Mouse (Mus musculus) midbrain, embryonic 10.5 days (tissue): ENCODE results near the gene Arid1b. TPM values are rescaled to one million over a fixed set of nuclear protein-coding genes. Genes with fewer than 3 reads are reported as not detected.

Experiments
- DNase-seq: peaks from one replicate; pipeline ENCODE4 v3.0.0-alpha.2; 2017; ENCODE audit warnings: low spot score
- H3K27ac ChIP-seq: fragments of 300-500 bp; sonication (generic); replicated peaks from 2 replicates; pipeline ENCODE4 v1.5.1; 2016; ENCODE audit warnings: mild to moderate bottlenecking
- H3K27me3 ChIP-seq: fragments of 300-500 bp; sonication (generic); 2 replicates; pipeline ENCODE4 v1.6.1; 2016; ENCODE audit warnings: low read depth, mild to moderate bottlenecking; ENCODE audit not compliant: poor library complexity, severe bottlenecking
- H3K36me3 ChIP-seq: fragments of 300-500 bp; sonication (generic); 2 replicates; pipeline ENCODE4 v1.6.1; 2016; ENCODE audit warnings: mild to moderate bottlenecking, moderate library complexity
- H3K4me1 ChIP-seq: fragments of 300-500 bp; sonication (generic); 2 replicates; pipeline ENCODE4 v1.6.1; 2016
- H3K4me3 ChIP-seq: fragments of 300-500 bp; sonication (generic); 2 replicates; pipeline ENCODE4 v1.5.1; 2016; ENCODE audit warnings: mild to moderate bottlenecking, moderate library complexity
- H3K9me3 ChIP-seq: fragments of 300-500 bp; sonication (generic); replicated peaks from 2 replicates; pipeline ENCODE4 v1.6.1; 2016; ENCODE audit warnings: mild to moderate bottlenecking
- WGBS: fragments of 180-500 bp; shearing (Covaris S2); methylation state at CpG from one replicate; pipeline ENCODE4 v1.1.7; 2016; 5-methylcytosine and 5-hydroxymethylcytosine counted together
- polyA plus RNA-seq: library from polyadenylated mRNA; unstranded; fragments of >200 nt; fragmentation: Nextera tagmentation; extraction: Ambion mirVana; gene quantifications from 2 replicates; pipeline ENCODE4 v1.2.1, GENCODE M21; 2016

Arid1b gene
- polyA plus RNA-seq, 1 experiment from 2014 or later: 8.9 TPM

DNA sequence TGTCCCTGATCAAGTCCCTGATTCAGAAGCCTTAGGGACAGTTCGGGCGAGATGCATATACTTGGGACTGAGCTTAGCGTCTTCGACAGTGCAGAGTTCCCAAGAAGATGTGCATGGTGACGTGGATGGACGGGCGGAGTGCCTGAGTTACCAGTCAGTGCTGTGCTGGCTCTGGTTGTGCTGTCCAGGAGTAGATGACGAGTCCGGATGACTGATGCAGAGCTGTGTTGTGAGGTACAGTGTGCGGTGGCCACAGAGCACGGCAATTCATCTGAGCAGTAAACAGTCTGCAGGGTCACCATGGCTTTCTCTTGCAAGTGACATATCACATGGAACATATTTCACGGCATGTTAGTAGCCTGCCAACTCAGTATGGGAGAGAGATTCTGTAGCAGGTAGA, 176.2 kb downstream of the Arid1b start:
- no peaks in the 10 kb centered on the region for H3K36me3 ChIP-seq
- peaks cover 34% of the 10 kb centered on the region for H3K4me1 ChIP-seq
- no peak overlapping the region for H3K27ac ChIP-seq
- H3K9me3 ChIP-seq: no peaks in the 10 kb centered on the region
- WGBS: 92% methylated on average over 12 of the region's 12 CpGs
- H3K4me3 ChIP-seq: no peak overlapping the region
- H3K27me3 ChIP-seq: no peaks in the 10 kb centered on the region
- DNase-seq: no peak

GRCm38 (mm10) chr17:5171467-5171866, 177.3 kb downstream of the Arid1b start:
- Histone ChIP-seq H3K27me3 (no peaks in the 10 kb centered on the region), H3K4me3 (no peak overlapping the region), H3K27ac (no peak overlapping the region), H3K36me3 (no peaks in the 10 kb centered on the region), H3K4me1 (peaks cover 39% of the 10 kb centered on the region), H3K9me3 (no peaks in the 10 kb centered on the region)
- WGBS: 94% methylated on average over 5 of the region's 5 CpGs
- DNase-seq: no peak

DNA sequence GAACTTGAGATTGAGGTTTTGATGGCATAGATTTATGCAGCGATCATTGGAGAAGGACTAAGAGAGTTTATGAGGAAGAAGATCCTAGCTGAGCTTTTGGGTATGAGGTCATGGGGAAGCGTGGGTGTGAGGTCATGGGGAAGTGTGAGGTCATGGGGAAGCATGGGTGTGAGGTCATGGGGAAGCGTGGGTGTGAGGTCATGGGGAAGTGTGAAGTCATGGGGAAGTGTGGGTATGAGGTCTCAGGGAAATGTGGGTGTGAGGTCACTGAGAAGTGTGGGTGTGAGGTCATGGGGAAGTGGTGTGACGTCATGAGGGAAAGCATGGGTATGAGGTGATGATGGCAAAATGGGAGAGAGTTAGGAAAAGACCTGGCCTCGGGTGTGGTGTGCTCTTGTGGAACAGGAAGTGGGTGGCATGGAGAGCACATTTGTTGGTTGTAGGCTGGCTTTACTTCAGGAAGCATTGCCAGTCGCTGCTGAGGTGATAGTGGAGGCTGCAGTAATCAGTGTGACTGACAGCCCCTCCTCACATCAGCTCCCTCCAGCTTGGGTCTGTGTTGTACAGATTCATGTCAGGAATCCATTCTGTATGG, 180.4 kb downstream of the Arid1b start:
- Histone ChIP-seq H3K27ac (no peak overlapping the region), H3K36me3 (no peaks in the 10 kb centered on the region), H3K27me3 (no peaks in the 10 kb centered on the region), H3K4me1 (peaks cover 52% of the 10 kb centered on the region), H3K4me3 (no peak overlapping the region), H3K9me3 (no peaks in the 10 kb centered on the region)
- 85% methylated on average over 6 of the region's 6 CpGs for WGBS
- DNase-seq: no peak

DNA sequence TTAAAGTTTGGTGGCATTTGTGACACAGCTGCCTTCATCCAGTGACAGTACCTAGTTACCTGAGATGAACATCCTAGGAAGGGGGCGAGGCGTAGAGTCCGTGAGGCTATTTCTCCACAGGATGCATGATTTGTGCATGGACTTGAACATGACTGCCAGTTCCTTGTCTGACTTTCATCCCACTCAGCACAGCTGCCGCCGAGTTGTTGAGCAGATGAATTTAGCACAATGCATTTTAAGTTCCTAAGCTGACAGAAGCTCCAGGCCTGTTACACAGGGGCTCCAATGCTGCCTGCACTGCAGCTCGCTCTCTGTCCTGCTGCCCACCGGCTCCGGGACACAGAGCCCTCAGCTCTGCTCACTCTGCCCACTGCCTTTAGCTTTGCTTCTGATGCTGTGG, 181.4 kb downstream of the Arid1b start:
- H3K4me1 ChIP-seq: peaks cover 49% of the 10 kb centered on the region

DNA sequence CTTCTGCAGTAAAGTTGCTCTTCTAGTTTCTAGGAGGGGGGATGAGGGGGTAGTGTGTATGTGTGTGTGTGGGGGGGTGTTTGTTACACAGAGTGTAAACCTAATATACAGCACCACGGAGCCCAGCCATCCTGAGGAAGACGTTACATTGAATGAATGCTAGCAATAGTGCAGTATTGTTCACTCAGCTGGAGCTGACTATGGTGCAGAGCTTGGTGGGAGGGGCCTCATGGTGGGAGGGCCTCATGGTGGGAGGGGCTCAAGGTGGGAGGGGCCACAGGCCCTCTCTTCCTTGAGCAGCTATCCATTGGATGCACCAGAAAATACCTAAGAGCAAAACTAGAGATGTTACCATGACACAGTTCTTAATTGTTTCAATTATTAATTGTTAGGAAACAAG, 182.2 kb downstream of the Arid1b start:
- no peaks in the 10 kb centered on the region for H3K9me3 ChIP-seq
- no peak overlapping the region for H3K27ac ChIP-seq
- peaks cover 55% of the 10 kb centered on the region for H3K4me1 ChIP-seq
- no peaks in the 10 kb centered on the region for H3K27me3 ChIP-seq
- H3K36me3 ChIP-seq: no peaks in the 10 kb centered on the region
- WGBS: 82% methylated on average over 2 of the region's 2 CpGs
- H3K4me3 ChIP-seq: no peak overlapping the region
- no peak for DNase-seq

More for the DNA sequence above, 181.4 kb downstream of the Arid1b start:
- H3K4me3 ChIP-seq: no peak overlapping the region
- 84% methylated on average over 8 of the region's 8 CpGs for WGBS
- no peaks in the 10 kb centered on the region for H3K9me3 ChIP-seq
- H3K36me3 ChIP-seq: no peaks in the 10 kb centered on the region
- H3K27ac ChIP-seq: 0 out of 2 replicates have a peak overlapping the region, but pooled peaks have one; percentile 30
- no peak for DNase-seq
- no peaks in the 10 kb centered on the region for H3K27me3 ChIP-seq

DNA sequence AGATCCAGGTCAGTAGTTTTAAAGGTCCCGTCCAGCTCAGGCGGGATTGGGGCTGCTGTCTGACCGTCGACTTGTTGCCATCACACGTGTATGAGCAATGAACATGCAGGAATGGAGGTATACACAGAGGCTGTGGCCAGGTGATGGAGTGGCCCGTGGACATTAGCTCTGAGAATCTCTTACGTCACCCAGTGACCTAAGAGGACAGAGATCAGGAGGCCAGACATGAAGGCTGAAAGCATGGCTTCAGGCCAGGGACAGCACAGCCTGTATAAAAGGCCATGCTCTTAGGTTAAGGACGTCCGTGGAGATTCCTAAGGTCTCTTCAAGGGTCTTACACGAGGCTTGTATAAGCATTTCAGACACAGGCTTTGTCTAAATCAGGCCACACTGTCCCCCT, 184.4 kb downstream of the Arid1b start:
- no peaks in the 10 kb centered on the region for H3K27me3 ChIP-seq
- 87% methylated on average over 10 of the region's 10 CpGs for WGBS
- no peak for DNase-seq
- H3K4me1 ChIP-seq: peaks cover 57% of the 10 kb centered on the region
- H3K27ac ChIP-seq: 0 out of 2 replicates have a peak overlapping the region, but pooled peaks have one; percentile 13
- no peak overlapping the region for H3K4me3 ChIP-seq
- no peaks in the 10 kb centered on the region for H3K36me3 ChIP-seq
- no peaks in the 10 kb centered on the region for H3K9me3 ChIP-seq

DNA sequence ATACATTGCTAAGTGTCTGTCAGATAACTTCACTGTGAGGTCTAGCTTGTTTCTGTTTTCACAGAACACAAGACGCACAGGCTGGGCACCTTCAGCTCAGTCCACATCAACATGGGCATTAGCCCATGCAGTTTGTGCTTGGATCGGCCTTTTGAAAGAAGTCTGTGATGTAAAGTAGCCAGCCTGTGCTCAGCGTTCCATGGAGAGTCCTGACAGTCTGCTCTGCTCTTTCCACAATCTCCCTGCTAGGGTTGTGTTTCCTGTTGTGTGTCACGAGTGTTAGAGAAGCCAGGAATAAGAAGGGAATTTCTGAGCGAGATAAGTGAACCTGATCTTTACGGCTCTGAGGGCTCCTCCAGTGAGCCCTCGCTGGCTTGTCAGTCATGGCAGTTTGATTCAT, 184.9 kb downstream of the Arid1b start:
- no peak for DNase-seq
- Histone ChIP-seq H3K36me3 (no peaks in the 10 kb centered on the region), H3K4me3 (no peak overlapping the region), H3K27me3 (no peaks in the 10 kb centered on the region), H3K4me1 (peaks cover 61% of the 10 kb centered on the region), H3K27ac (0 out of 2 replicates have a peak overlapping the region, but pooled peaks have one; percentile 13), H3K9me3 (no peaks in the 10 kb centered on the region)
- whole genome bisulfite sequencing: 70% methylated on average over 7 of the region's 7 CpGs

DNA sequence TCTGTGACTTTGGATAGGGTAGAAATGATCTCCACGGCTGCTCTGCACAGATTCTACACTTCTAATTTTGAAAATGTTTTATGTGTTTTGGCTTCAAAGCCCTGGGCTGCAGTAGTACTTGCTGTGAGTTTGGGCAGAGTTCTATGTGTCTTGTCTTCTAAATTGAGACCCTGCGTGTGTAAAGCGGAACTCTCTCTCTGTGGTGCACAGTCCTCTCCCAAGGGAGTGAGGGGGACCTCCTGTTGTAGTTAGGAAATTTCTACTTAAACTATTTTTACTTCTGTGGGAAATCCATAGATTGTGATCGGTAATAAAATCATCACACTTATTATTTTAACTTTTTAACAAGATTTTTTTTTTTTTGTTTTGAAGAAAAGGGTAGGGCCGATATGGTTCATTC, 185.3 kb downstream of the Arid1b start:
- 92% methylated on average over 5 of the region's 5 CpGs for WGBS

DNA sequence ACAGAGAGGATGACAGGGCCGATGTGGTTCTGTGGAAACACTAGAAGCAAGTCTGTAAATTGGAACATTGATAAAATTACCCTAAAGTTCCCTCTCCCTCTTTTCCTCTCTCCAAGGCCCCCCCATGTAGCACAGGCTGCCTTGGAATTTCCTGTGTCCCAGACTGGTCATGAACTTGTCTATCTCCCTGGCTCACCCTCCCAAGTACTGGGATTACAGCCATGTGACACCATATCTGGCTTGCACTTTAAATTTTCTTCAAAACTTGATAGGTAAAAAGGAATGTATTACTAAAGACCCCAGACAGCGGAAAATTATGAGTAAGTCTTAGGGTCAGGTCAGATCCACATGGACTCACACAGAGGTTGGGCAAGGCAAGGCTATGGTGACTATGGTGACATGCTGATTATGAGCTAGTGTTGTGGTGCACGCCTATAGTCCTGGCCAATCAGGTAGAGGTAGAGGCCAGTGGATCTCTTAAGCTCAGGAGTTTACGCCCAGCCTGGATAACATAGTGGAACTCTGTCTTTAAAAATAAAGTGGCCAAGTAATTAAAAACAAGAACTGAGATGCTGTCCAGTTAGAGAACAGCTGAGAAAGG, 185.9 kb downstream of the Arid1b start:
- no peak for DNase-seq
- no peak overlapping the region for H3K4me3 ChIP-seq
- H3K27ac ChIP-seq: no peak overlapping the region
- H3K9me3 ChIP-seq: no peaks in the 10 kb centered on the region
- H3K36me3 ChIP-seq: no peaks in the 10 kb centered on the region
- no peaks in the 10 kb centered on the region for H3K27me3 ChIP-seq
- H3K4me1 ChIP-seq: peaks cover 59% of the 10 kb centered on the region
- WGBS: 89% methylated on average over 4 of the region's 4 CpGs

More for the DNA sequence above, 185.3 kb downstream of the Arid1b start:
- Histone ChIP-seq H3K4me1 (peaks cover 60% of the 10 kb centered on the region), H3K27me3 (no peaks in the 10 kb centered on the region), H3K36me3 (no peaks in the 10 kb centered on the region), H3K4me3 (no peak overlapping the region), H3K9me3 (no peaks in the 10 kb centered on the region), H3K27ac (no peak overlapping the region)
- DNase-seq: no peak

GRCm38 (mm10) chr17:5180925-5181324, 186.8 kb downstream of the Arid1b start:
- H3K4me3 ChIP-seq: no peak overlapping the region
- no peaks in the 10 kb centered on the region for H3K27me3 ChIP-seq
- WGBS: 89% methylated on average over 6 of the region's 6 CpGs
- H3K27ac ChIP-seq: no peak overlapping the region
- no peaks in the 10 kb centered on the region for H3K36me3 ChIP-seq
- peaks cover 55% of the 10 kb centered on the region for H3K4me1 ChIP-seq
- H3K9me3 ChIP-seq: no peaks in the 10 kb centered on the region
- no peak for DNase-seq

- Histone ChIP-seq H3K4me1 (peaks cover 59% of the 10 kb centered on the region), H3K4me3 (no peak overlapping the region), H3K27me3 (no peaks in the 10 kb centered on the region), H3K36me3 (no peaks in the 10 kb centered on the region), H3K27ac (no peak overlapping the region), H3K9me3 (no peaks in the 10 kb centered on the region)
- DNase-seq: no peak
- WGBS: 87% methylated on average over 4 of the region's 4 CpGs
Measured at GRCm38 (mm10) chr17:5182493-5182892, 188.4 kb downstream of the Arid1b start.

- Histone ChIP-seq H3K4me1 (peaks cover 74% of the 10 kb centered on the region), H3K4me3 (no peak overlapping the region), H3K9me3 (no peaks in the 10 kb centered on the region), H3K36me3 (no peaks in the 10 kb centered on the region), H3K27me3 (no peaks in the 10 kb centered on the region), H3K27ac (no peak overlapping the region)
- DNase-seq: no peak
- WGBS: 87% methylated on average over 4 of the region's 4 CpGs
Measured at GRCm38 (mm10) chr17:5185501-5185900, 191.4 kb downstream of the Arid1b start.

DNA sequence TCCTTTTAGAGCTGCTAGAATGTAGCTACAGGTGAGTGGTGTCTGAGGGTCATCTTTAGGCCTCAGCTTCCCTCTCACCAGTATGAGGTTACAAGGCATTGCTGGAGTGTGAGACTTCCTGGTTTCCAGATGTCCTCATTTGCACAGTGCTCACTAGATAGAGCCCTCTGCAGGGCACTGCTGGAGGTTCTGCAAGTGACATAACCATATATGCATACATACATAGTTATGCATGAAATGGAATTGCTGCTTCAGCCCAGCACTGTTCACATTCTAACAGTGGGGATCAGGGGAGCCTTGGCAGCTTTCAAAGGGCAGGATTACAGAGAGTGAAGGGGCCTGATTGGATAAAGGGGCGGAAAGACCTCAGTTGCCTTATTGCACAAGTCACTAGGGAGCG, 193.4 kb downstream of the Arid1b start:
- H3K36me3 ChIP-seq: no peaks in the 10 kb centered on the region
- H3K4me1 ChIP-seq: peaks cover 66% of the 10 kb centered on the region
- H3K4me3 ChIP-seq: no peak overlapping the region
- H3K27ac ChIP-seq: no peak overlapping the region
- no peaks in the 10 kb centered on the region for H3K27me3 ChIP-seq
- WGBS: 61% methylated on average over 2 of the region's 2 CpGs
- no peak for DNase-seq
- H3K9me3 ChIP-seq: no peaks in the 10 kb centered on the region
